Comparison of ENCODE assay signal across 11 mouse cellular contexts in genomic region chr6:83321927-83322326, GRCm38 (mm10).
"Had no signal": no experiment of that assay in that cellular context is flagged by ENCODE, and none has a peak within 500 bp of the region (broad histone marks: within the 10 kb centered on the region; RNA-seq: fewer than 3 reads in every experiment).

No protein-coding gene starts in this region.

- DNase-seq: kidney, adult 9 months; kidney, postnatal 36 days; layer of hippocampus, adult 9-11 months; layer of hippocampus, postnatal 36 days; liver, embryonic 13.5 days; lung, adult 18-20 months; right cerebral cortex, adult 18-20 months; right cerebral cortex, postnatal 25 days; thymus, postnatal 14 days had no signal

- ATAC-seq: intestine, postnatal 0 days; midbrain, embryonic 13.5 days had no signal
